In genomic region chr2:170550240-170550639, GRCm38 (mm10) we compare ENCODE assay signal across 8 mouse cellular contexts. TPM values are rescaled to one million over a fixed set of nuclear protein-coding genes. Genes with fewer than 3 reads are reported as not detected.
DNase-seq lines count a peak whose midpoint lies in the region; ATAC-seq and TF ChIP-seq lines count a peak whose summit lies in the region.

No protein-coding gene starts in this region.

- WGBS in heart, embryonic 12.5 days: 36% methylated on average over 5 of the region's 5 CpGs
- WGBS in lung, embryonic 15.5 days: 29% methylated on average over 5 of the region's 5 CpGs
- WGBS in forebrain, embryonic 13.5 days: 9% methylated on average over 5 of the region's 5 CpGs
- 29% methylated on average over 5 of the region's 5 CpGs for WGBS in midbrain, postnatal 0 days

- no peak overlapping the region for H3K9ac ChIP-seq in heart, embryonic 12.5 days
- H3K9ac ChIP-seq in lung, embryonic 15.5 days: no peak overlapping the region
- no peak overlapping the region for H3K9ac ChIP-seq in forebrain, embryonic 13.5 days
- no peak overlapping the region for H3K9ac ChIP-seq in midbrain, postnatal 0 days (replicated peaks; ENCODE audit: low read length, poor library complexity, severe bottlenecking)

- intact Hi-C loops in heart, postnatal 10 days (cut with DNase I): no loop called here

- H3K9me3 ChIP-seq in heart, embryonic 12.5 days (replicated peaks): no peaks in the 10 kb centered on the region
- no peaks in the 10 kb centered on the region for H3K9me3 ChIP-seq in lung, embryonic 15.5 days
- H3K9me3 ChIP-seq in forebrain, embryonic 13.5 days (replicated peaks): no peaks in the 10 kb centered on the region
- H3K9me3 ChIP-seq in midbrain, postnatal 0 days (ENCODE audit: low read length): no peaks in the 10 kb centered on the region

- H3K4me3 ChIP-seq in heart, embryonic 12.5 days: no peak overlapping the region
- H3K4me3 ChIP-seq in lung, embryonic 15.5 days: no peak overlapping the region
- no peak overlapping the region for H3K4me3 ChIP-seq in forebrain, embryonic 13.5 days
- H3K4me3 ChIP-seq in midbrain, postnatal 0 days (ENCODE audit: low read depth, low read length): no peak overlapping the region

- H3K36me3 ChIP-seq in heart, embryonic 12.5 days: no peaks in the 10 kb centered on the region
- no peaks in the 10 kb centered on the region for H3K36me3 ChIP-seq in lung, embryonic 15.5 days
- H3K36me3 ChIP-seq in forebrain, embryonic 13.5 days (ENCODE audit: poor library complexity, severe bottlenecking): no peaks in the 10 kb centered on the region
- H3K36me3 ChIP-seq in midbrain, postnatal 0 days (ENCODE audit: insufficient read depth, low read length): no peaks in the 10 kb centered on the region

- H3K27ac ChIP-seq in heart, embryonic 12.5 days (ENCODE audit: poor library complexity, severe bottlenecking): no peak overlapping the region
- H3K27ac ChIP-seq in lung, embryonic 15.5 days: peak overlapping the region; percentile 63
- peak overlapping the region; percentile 7; the same call in 1 of the 2 replicates for H3K27ac ChIP-seq in forebrain, embryonic 13.5 days
- no peak overlapping the region for H3K27ac ChIP-seq in midbrain, postnatal 0 days (ENCODE audit: low read depth, low read length)

- peak; percentile 4 to 6 for DNase-seq in heart, postnatal 10 days
- no peak for DNase-seq in lung, postnatal 25 days (ENCODE audit: low spot score)
- peak; percentile 96 for DNase-seq in midbrain, postnatal 0 days (ENCODE audit: low spot score)
- DNase-seq in spleen, postnatal 10 days (ENCODE audit: low spot score in 2 of 2): no peak

- H3K27me3 ChIP-seq in heart, embryonic 12.5 days (replicated peaks): no peaks in the 10 kb centered on the region
- no peaks in the 10 kb centered on the region for H3K27me3 ChIP-seq in lung, embryonic 15.5 days
- peaks cover 11% of the 10 kb centered on the region for H3K27me3 ChIP-seq in forebrain, embryonic 13.5 days
- H3K27me3 ChIP-seq in midbrain, postnatal 0 days (ENCODE audit: insufficient read depth, low read length): no peaks in the 10 kb centered on the region

- peaks cover 8% of the 10 kb centered on the region for H3K4me1 ChIP-seq in heart, embryonic 12.5 days (replicated peaks)
- H3K4me1 ChIP-seq in lung, embryonic 15.5 days: peaks cover 17% of the 10 kb centered on the region; the same call in 1 of the 2 replicates
- peaks cover 61% of the 10 kb centered on the region for H3K4me1 ChIP-seq in forebrain, embryonic 13.5 days
- no peaks in the 10 kb centered on the region for H3K4me1 ChIP-seq in midbrain, postnatal 0 days (ENCODE audit: insufficient read depth, low read length)

- H3K4me2 ChIP-seq in heart, embryonic 12.5 days: no peak overlapping the region
- no peak overlapping the region for H3K4me2 ChIP-seq in lung, embryonic 15.5 days
- H3K4me2 ChIP-seq in forebrain, embryonic 13.5 days: no peak overlapping the region
- no peak overlapping the region for H3K4me2 ChIP-seq in midbrain, postnatal 0 days (ENCODE audit: low read depth, low read length, poor library complexity, severe bottlenecking)

- ATAC-seq in heart, embryonic 12.5 days (ENCODE audit: insufficient number of reproducible peaks, low FRiP score): no peak
- ATAC-seq in lung, embryonic 15.5 days (ENCODE audit: borderline replicate concordance, extremely low read depth, low FRiP score, low TSS enrichment): peak; percentile 86
- peak; percentile 73 for ATAC-seq in forebrain, embryonic 13.5 days
- no peak for ATAC-seq in midbrain, postnatal 0 days (ENCODE audit: low FRiP score)
- no peak for ATAC-seq in megakaryocyte, adult 5-6 weeks (ENCODE audit: poor library complexity, severe bottlenecking)

- TF ChIP-seq CTCF in midbrain, postnatal 0 days (IDR thresholded peaks at IDR 0.05): no peak

RNA-seq across cellular contexts. Expression of gene 4930470P17Rik, which starts 51.6 kb away (rescaled TPM):
- not detected for total RNA-seq in heart, postnatal 10 days (2021)
- polyA plus RNA-seq in heart, embryonic 12.5 days (2016; fragmentation: Nextera tagmentation; extraction: Ambion mirVana): not detected in 2 replicates
- not detected in 2 replicates for polyA plus RNA-seq in lung, embryonic 15.5 days (2015; fragmentation: Nextera tagmentation; extraction: Ambion mirVana)
- not detected in 2 replicates for polyA plus RNA-seq in forebrain, embryonic 13.5 days (2015; fragmentation: Nextera tagmentation; extraction: Ambion mirVana)
- total RNA-seq in midbrain, postnatal 0 days (2014; rRNA removed): not detected in 2 replicates
- polyA plus RNA-seq in midbrain, postnatal 0 days (2015; fragmentation: Nextera tagmentation; extraction: Ambion mirVana): not detected in 2 replicates
- total RNA-seq in megakaryocyte, adult 5-6 weeks (2015): not detected in 2 replicates
- total RNA-seq in megakaryocyte, adult 5-6 weeks (2017): not detected in 2 replicates

RNA-seq across cellular contexts. Expression of gene Cyp24a1, which starts 53.3 kb away (rescaled TPM):
- total RNA-seq in heart, postnatal 10 days (2021): not detected
- not detected in 2 replicates for polyA plus RNA-seq in heart, embryonic 12.5 days (2016; fragmentation: Nextera tagmentation; extraction: Ambion mirVana)
- not detected in 2 replicates for polyA plus RNA-seq in lung, embryonic 15.5 days (2015; fragmentation: Nextera tagmentation; extraction: Ambion mirVana)
- polyA plus RNA-seq in forebrain, embryonic 13.5 days (2015; fragmentation: Nextera tagmentation; extraction: Ambion mirVana): 0.13 TPM in 1 of 2 replicates, not detected in the other
- 0.14 TPM in 1 of 2 replicates, not detected in the other for total RNA-seq in midbrain, postnatal 0 days (2014; rRNA removed)
- 0.09 and 0.23 TPM in 2 replicates for polyA plus RNA-seq in midbrain, postnatal 0 days (2015; fragmentation: Nextera tagmentation; extraction: Ambion mirVana)
- not detected in 2 replicates for total RNA-seq in megakaryocyte, adult 5-6 weeks (2015)
- not detected in 2 replicates for total RNA-seq in megakaryocyte, adult 5-6 weeks (2017)

RNA-seq across cellular contexts. Expression of gene Pfdn4, which starts 54.0 kb away (rescaled TPM):
- total RNA-seq in heart, postnatal 10 days (2021): 10 to 100 TPM; 14.9 to 15.2 TPM
- 63.1 and 67.1 TPM in 2 replicates for polyA plus RNA-seq in heart, embryonic 12.5 days (2016; fragmentation: Nextera tagmentation; extraction: Ambion mirVana)
- polyA plus RNA-seq in lung, embryonic 15.5 days (2015; fragmentation: Nextera tagmentation; extraction: Ambion mirVana): 69.3 and 70.6 TPM in 2 replicates
- polyA plus RNA-seq in forebrain, embryonic 13.5 days (2015; fragmentation: Nextera tagmentation; extraction: Ambion mirVana): 134 and 166 TPM in 2 replicates
- total RNA-seq in midbrain, postnatal 0 days (2014; rRNA removed): 94.1 and 161 TPM in 2 replicates
- polyA plus RNA-seq in midbrain, postnatal 0 days (2015; fragmentation: Nextera tagmentation; extraction: Ambion mirVana): 147 and 157 TPM in 2 replicates
- total RNA-seq in megakaryocyte, adult 5-6 weeks (2015): 44.2 and 51.0 TPM in 2 replicates
- 67.5 and 93.4 TPM in 2 replicates for total RNA-seq in megakaryocyte, adult 5-6 weeks (2017)

Comparison
In these comparisons a context has a peak if more than half of its experiments do, and no peak if none do; other contexts are left out.
1. DNase-seq: peak in heart, postnatal 10 days (2 of 2) and midbrain, postnatal 0 days (single experiment); none in lung, postnatal 25 days (single experiment) and spleen, postnatal 10 days (0 of 2).
2. ATAC-seq: peak in lung, embryonic 15.5 days (single experiment) and forebrain, embryonic 13.5 days (single experiment); none in heart, embryonic 12.5 days (single experiment), midbrain, postnatal 0 days (single experiment) and megakaryocyte, adult 5-6 weeks (single experiment).
3. H3K27ac ChIP-seq: peak in lung, embryonic 15.5 days (single experiment) and forebrain, embryonic 13.5 days (single experiment); none in heart, embryonic 12.5 days (single experiment) and midbrain, postnatal 0 days (single experiment).